Mouse (Mus musculus): ENCODE measurements around the gene Slc16a1. TPM values are rescaled to one million over a fixed set of nuclear protein-coding genes. Genes with fewer than 3 reads are reported as not detected.

Slc16a1 gene
- polyA plus RNA-seq, 1 experiment from 2014 or later, result 48.1 TPM

DNA sequence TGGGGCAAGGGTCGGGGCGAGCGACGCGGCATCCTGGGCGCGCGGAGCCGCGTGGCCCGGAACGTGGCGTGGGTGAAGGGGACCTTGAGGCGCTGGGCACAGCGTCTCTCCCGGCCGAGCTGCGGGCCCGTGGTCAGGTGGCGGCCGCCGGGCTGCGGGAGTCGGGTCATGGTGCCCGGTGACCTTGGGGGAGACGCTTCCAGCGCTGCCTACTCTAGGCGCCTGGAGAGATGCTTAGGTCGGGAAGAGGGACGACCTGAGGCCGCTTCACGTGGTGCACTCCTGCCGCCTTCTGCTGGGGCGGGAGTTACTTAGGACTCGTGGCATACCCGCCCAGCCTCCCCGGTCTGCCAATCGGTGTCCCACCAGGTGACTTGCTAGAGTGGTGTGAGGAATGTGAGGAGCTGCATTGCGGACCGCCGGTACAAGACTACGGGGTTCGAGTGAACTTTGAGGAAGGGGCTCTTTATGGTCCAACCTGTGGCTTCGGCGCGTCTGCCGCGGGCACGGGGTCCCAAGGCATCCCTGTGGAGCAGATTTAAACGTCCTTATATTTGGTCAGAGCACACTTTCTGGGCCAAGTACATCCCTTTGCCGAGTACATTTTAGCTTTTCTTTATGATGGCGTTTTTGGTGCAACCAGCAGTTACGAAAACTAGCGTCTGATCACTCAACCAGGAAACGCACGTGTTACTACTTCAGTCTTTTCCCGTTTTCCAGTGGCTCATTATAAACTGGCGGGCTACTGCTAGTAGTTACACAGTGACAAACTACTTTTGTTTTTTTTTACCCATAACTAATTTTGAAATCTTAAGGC is 672 bp downstream of the Slc16a1 start:
- no peak for TF ChIP-seq CTCF (IDR thresholded peaks at IDR 0.05)
- in situ Hi-C loops (cut with MboI; ENCODE audit: low pct_unique_long_range_greater_than_20kb), result no loop called here
- H3K27me3 ChIP-seq, result no peaks in the 10 kb centered on the region
- POLR2A ChIA-PET, result interaction anchor here (0.7 to 3.4 kb wide), 11 partner anchors 10 to 152 kb away, joined by 3 to 24 read pairs (median 4); no protein-coding TSS in a partner anchor
- CTCF ChIA-PET, result interaction anchor here (0.6 to 6.3 kb wide), 8 partner anchors 31 to 127 kb away, joined by 3 to 74 read pairs (median 4); partner anchors contain the start of gene Lrig2
- no peak for DNase-seq (ENCODE audit: low read depth, low spot score)
- peak; percentile 79 for ATAC-seq

DNA sequence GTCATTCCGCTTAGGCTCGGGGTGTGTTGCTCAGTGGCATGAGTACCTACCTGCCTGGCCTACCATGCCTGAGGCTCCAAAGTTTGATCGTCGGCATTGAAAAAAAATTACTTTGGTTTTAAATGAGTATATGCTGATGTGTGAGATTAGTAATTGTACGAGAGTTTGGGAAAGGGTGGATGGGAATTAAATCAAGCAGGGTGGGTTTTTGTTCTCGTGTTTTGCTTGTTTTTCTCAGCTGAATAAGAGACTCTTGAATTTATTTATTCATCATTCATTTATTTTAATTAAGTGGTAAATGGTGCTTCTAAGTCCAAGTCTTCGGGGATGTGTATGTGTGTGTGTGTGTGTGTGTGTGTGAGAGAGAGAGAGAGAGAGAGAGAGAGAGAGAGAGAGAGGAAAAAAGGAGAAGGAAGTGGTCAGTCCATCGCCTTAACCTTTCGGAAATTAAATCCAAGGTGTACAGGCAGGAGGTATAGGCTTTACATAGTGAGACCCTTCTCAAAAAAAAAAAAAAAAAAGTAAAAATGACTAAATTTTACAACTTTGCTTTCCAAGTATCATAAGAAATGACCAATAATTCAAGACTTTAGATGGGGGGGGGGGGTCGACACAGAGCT is 1.4 kb downstream of the Slc16a1 start:
- CTCF ChIA-PET, result interaction anchor here (0.9 to 6.3 kb wide), 7 partner anchors 30 to 128 kb away, joined by 3 to 74 read pairs (median 4); partner anchors contain the start of gene Lrig2
- no peak for DNase-seq (ENCODE audit: low read depth, low spot score)
- in situ Hi-C loops (cut with MboI; ENCODE audit: low pct_unique_long_range_greater_than_20kb), result loop anchor here (5.0 kb wide), 3 partner anchors 37 to 128 kb away; partner anchors contain the start of gene Lrig2
- POLR2A ChIA-PET, result interaction anchor here (0.6 to 3.4 kb wide), 11 partner anchors 12 to 422 kb away, joined by 3 to 24 read pairs (median 4); no protein-coding TSS in a partner anchor
- H3K27me3 ChIP-seq, result no peaks in the 10 kb centered on the region
- ATAC-seq, result no peak
- no peak for TF ChIP-seq CTCF (IDR thresholded peaks at IDR 0.05)

DNA sequence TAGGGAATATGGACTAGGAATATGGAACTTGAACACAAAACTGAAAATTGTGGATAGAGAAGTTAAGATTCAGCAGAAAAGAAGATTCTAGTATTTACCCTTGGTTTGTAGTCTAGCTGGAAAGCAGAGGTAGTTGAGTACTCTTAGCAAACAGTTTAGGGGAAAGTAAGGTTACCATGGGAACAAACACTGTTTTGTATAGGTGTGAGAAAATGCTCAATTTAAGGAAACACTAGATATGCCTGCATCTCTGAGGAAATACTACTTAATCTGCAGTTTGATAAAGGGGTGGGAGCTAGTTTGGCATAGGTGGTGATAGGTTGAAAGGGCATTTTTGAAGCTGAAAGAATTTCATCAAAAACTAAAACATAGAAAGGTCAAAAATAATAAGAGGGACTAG is 2.4 kb downstream of the Slc16a1 start:
- CTCF ChIA-PET, result interaction anchor here (0.9 to 6.3 kb wide), 10 partner anchors 8 to 129 kb away, joined by 3 to 74 read pairs (median 6); partner anchors contain the start of gene Lrig2
- DNase-seq (ENCODE audit: low read depth, low spot score) (no peak), ATAC-seq (no peak)
- in situ Hi-C loops (cut with MboI; ENCODE audit: low pct_unique_long_range_greater_than_20kb), result loop anchor here (5.0 kb wide), 3 partner anchors 36 to 129 kb away; partner anchors contain the start of gene Lrig2
- POLR2A ChIA-PET, result interaction anchor here (0.6 to 3.4 kb wide), 5 partner anchors 11 to 423 kb away, joined by 3 to 24 read pairs (median 3); no protein-coding TSS in a partner anchor
- no peak for TF ChIP-seq CTCF (IDR thresholded peaks at IDR 0.05)
- no peaks in the 10 kb centered on the region for H3K27me3 ChIP-seq

DNA sequence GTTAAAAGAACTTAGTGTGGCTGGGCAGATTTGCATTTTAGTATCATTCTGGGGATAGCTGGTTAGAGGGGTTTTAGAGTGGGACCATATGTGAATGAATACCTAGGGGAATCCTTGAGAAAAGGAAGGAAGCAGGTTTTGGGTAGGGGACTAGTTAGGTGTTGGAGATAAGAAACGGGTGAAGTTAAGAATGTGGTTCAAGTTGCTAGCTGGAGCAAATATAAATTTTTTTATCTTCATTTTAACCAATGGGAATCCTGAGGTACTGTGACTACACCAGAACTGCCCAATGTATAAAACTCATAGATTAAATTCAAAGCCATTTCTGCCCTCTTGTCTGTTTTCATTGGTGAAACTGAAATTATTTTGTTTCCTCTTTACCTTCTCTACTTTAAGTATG is 2.8 kb downstream of the Slc16a1 start:
- H3K27me3 ChIP-seq, result no peaks in the 10 kb centered on the region
- in situ Hi-C loops (cut with MboI; ENCODE audit: low pct_unique_long_range_greater_than_20kb), result loop anchor here (5.0 kb wide), 3 partner anchors 36 to 129 kb away; partner anchors contain the start of gene Lrig2
- ChIA-PET CTCF (interaction anchor here (1.0 to 6.3 kb wide), 10 partner anchors 8 to 129 kb away, joined by 3 to 74 read pairs (median 6); partner anchors contain the start of gene Lrig2), POLR2A (interaction anchor here (1.3 to 3.4 kb wide), 3 partner anchors 11 to 93 kb away, joined by 3 to 24 read pairs (median 3); no protein-coding TSS in a partner anchor)
- TF ChIP-seq CTCF (IDR thresholded peaks at IDR 0.05), result no peak
- no peak for DNase-seq (ENCODE audit: low read depth, low spot score)
- ATAC-seq, result no peak

DNA sequence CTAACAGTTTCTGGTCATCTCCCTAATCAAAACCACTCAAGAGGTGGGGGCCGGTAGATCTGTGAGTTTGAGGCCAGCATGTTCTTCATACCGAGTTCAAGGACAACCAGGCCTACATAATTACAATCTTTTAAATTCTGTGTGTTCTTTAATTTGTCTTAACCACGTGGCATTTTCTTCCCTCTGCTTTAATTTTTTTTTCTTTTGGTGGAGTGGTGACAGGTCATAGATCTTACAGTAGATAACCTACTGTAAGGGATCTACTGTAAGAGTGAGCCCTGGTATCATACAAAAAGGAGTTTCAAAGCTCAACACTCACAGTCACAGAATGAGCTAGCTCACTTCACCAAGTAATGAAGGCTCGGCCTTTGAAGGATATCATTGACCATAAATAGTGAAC is 4.6 kb downstream of the Slc16a1 start:
- ATAC-seq, result no peak
- CTCF ChIA-PET, result interaction anchor here (1.1 to 6.3 kb wide), 13 partner anchors 11 to 131 kb away, joined by 3 to 74 read pairs (median 5); partner anchors contain the start of gene Lrig2
- DNase-seq (ENCODE audit: low read depth, low spot score), result no peak
- H3K27me3 ChIP-seq, result no peaks in the 10 kb centered on the region
- no peak for TF ChIP-seq CTCF (IDR thresholded peaks at IDR 0.05)
- in situ Hi-C loops (cut with MboI; ENCODE audit: low pct_unique_long_range_greater_than_20kb), result loop anchor here (5.0 kb wide), 3 partner anchors 34 to 131 kb away; partner anchors contain the start of gene Lrig2
- POLR2A ChIA-PET, result interaction anchor here (1.9 to 2.0 kb wide), 2 partner anchors 31 to 132 kb away, joined by 6 to 18 read pairs; partner anchors contain the start of gene Lrig2

- ATAC-seq (peak; percentile 44), DNase-seq (ENCODE audit: low read depth, low spot score) (no peak)
- TF ChIP-seq CTCF (IDR thresholded peaks at IDR 0.05), result no peak
- in situ Hi-C loops (cut with MboI; ENCODE audit: low pct_unique_long_range_greater_than_20kb), result loop anchor here (5.0 kb wide), 3 partner anchors 33 to 132 kb away; partner anchors contain the start of gene Lrig2
- POLR2A ChIA-PET, result interaction anchor here (1.5 to 2.0 kb wide), 3 partner anchors 15 to 133 kb away, joined by 3 to 18 read pairs (median 6); partner anchors contain the start of gene Lrig2
- CTCF ChIA-PET, result interaction anchor here (1.1 to 6.3 kb wide), 15 partner anchors 10 to 132 kb away, joined by 3 to 74 read pairs (median 5); partner anchors contain the start of gene Lrig2
- H3K27me3 ChIP-seq, result no peaks in the 10 kb centered on the region
Measured at GRCm38 (mm10) chr3:104643810-104644270, 5.4 kb downstream of the Slc16a1 start.

DNA sequence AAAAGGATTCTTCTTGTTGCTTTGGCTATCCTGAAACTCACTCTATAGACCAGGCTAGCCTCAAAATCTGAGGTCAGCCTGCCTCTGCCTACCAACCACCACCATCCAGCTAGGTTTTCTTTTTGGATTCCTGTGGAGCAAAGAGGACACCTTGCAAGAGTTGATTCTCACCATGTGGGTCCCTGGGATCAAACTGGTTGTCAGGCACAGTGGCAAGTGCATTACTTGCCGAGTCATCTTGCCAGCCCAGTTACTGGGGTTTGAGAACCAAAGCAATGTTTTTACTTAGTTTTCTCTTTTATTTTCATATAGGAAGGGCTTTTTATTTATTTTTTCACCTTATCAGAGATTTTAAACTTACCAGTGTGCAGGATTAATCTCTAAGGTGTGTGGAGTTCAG is 5.9 kb downstream of the Slc16a1 start:
- in situ Hi-C loops (cut with MboI; ENCODE audit: low pct_unique_long_range_greater_than_20kb), result loop anchor here (5.0 kb wide), 3 partner anchors 33 to 132 kb away; partner anchors contain the start of gene Lrig2
- DNase-seq (ENCODE audit: low read depth, low spot score) (no peak), ATAC-seq (no peak)
- POLR2A ChIA-PET, result interaction anchor here (1.1 to 2.0 kb wide), 4 partner anchors 14 to 133 kb away, joined by 3 to 18 read pairs (median 4); partner anchors contain the start of gene Lrig2
- TF ChIP-seq CTCF (IDR thresholded peaks at IDR 0.05), result no peak
- CTCF ChIA-PET, result interaction anchor here (0.6 to 6.3 kb wide), 9 partner anchors 10 to 103 kb away, joined by 3 to 74 read pairs (median 6); no protein-coding TSS in a partner anchor
- no peaks in the 10 kb centered on the region for H3K27me3 ChIP-seq

- in situ Hi-C loops (cut with MboI; ENCODE audit: low pct_unique_long_range_greater_than_20kb), result no loop called here
- ChIA-PET CTCF (interaction anchor here (0.9 to 4.4 kb wide), 3 partner anchors 10 to 21 kb away, joined by 3 to 22 read pairs (median 6); no protein-coding TSS in a partner anchor), POLR2A (no interaction called here)
- no peaks in the 10 kb centered on the region for H3K27me3 ChIP-seq
- no peak for ATAC-seq
- no peak for DNase-seq (ENCODE audit: low read depth, low spot score)
- no peak for TF ChIP-seq CTCF (IDR thresholded peaks at IDR 0.05)
Measured at GRCm38 (mm10) chr3:104654219-104654618, 15.8 kb downstream of the Slc16a1 start.

DNA sequence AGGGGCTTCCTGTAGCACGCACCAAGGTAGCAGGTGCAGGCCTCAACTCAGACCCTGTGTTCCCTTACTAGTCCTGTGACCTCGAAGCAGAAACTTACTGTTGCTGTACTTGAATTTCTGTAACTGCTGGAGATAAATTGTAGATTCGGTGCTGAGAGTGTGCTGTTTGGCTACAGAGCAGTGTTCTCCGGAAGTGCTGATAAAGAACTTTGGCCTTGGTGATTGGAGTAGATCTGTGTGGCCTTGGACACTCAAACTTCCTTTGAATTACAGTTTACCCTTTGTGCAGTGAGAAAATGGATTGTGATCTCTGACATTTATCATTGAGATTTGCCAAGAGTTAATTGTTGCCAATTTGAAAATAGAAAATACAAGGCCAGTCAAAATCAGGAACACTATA is 16.5 kb downstream of the Slc16a1 start:
- TF ChIP-seq CTCF (IDR thresholded peaks at IDR 0.05), result no peak
- DNase-seq (ENCODE audit: low read depth, low spot score) (no peak), ATAC-seq (no peak)
- H3K27me3 ChIP-seq, result no peaks in the 10 kb centered on the region
- in situ Hi-C loops (cut with MboI; ENCODE audit: low pct_unique_long_range_greater_than_20kb), result no loop called here
- ChIA-PET CTCF (interaction anchor here (4.4 kb wide), 1 partner anchor 20 kb away, joined by 22 read pairs; no protein-coding TSS in a partner anchor), POLR2A (no interaction called here)
